16 mouse cellular contexts compared by ENCODE assay signal in the genomic region with DNA sequence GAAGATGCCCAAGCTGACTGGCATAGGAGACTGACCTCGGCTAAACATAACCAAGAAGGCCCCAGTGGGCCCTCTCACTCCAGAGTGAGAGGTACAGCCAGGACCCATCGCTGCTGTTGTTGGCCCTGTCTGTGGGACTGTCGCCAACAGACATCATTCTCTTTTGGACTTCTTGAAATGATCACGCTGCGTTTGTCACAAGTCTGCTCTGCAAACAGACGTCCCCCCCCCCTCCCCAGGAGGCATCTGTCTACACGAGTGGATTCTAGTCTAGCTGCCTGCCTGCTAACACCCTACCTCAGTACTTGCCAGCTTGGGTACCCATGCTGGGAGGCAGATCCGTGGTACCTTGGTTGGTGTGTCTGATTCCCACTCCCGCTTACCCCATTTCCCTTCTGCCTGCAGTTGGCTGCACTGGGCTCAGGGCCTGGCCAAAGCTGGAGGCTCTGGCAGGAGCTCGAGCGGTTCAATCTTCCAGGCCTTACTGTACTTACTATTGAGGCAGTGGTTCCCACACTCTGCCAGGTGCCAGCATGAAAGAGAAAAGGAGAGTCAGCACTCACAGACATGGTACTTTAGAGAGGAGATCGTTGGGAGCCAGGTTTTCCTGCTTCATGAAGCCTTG.
DNase-seq lines count a peak whose midpoint lies in the region; ATAC-seq lines count a peak whose summit lies in the region.
"Had no signal": no experiment of that assay in that cellular context is flagged by ENCODE, and none has a peak within 500 bp of the region (broad histone marks: within the 10 kb centered on the region; RNA-seq: fewer than 3 reads in every experiment).

No protein-coding gene starts in this region.

- ATAC-seq in hindbrain, embryonic 15.5 days (ENCODE audit: low FRiP score, low read depth): 0 out of 2 replicates have a peak, but pooled peaks have one; percentile 13
- ATAC-seq in hindbrain, embryonic 11.5 days (ENCODE audit: low FRiP score): no peak
- no peak for ATAC-seq in heart, embryonic 15.5 days (replicated peaks; ENCODE audit: insufficient number of reproducible peaks, insufficient read depth, low FRiP score, low read depth)
- no peak for ATAC-seq in intestine, embryonic 15.5 days
- ATAC-seq in liver, embryonic 12.5 days: no peak
- ATAC-seq: Patski had no signal

- H3K27ac ChIP-seq in hindbrain, embryonic 15.5 days (replicated peaks): no peak overlapping the region
- no peak overlapping the region for H3K27ac ChIP-seq in hindbrain, embryonic 11.5 days (ENCODE audit: low read depth, low read length)
- H3K27ac ChIP-seq in heart, embryonic 15.5 days: peak overlapping the region; percentile 95
- no peak overlapping the region for H3K27ac ChIP-seq in intestine, embryonic 15.5 days
- H3K27ac ChIP-seq in liver, embryonic 12.5 days: no peak overlapping the region
- H3K27ac ChIP-seq: kidney, postnatal 0 days; liver, embryonic 15.5 days; neural tube, embryonic 13.5 days had no signal

- no peak overlapping the region for H3K4me2 ChIP-seq in hindbrain, embryonic 15.5 days
- H3K4me2 ChIP-seq in hindbrain, embryonic 11.5 days (replicated peaks; ENCODE audit: low read depth, low read length): no peak overlapping the region
- peak overlapping the region; percentile 61 for H3K4me2 ChIP-seq in heart, embryonic 15.5 days
- H3K4me2 ChIP-seq in intestine, embryonic 15.5 days (replicated peaks): no peak overlapping the region
- no peak overlapping the region for H3K4me2 ChIP-seq in liver, embryonic 12.5 days
- H3K4me2 ChIP-seq: liver, embryonic 15.5 days; neural tube, embryonic 13.5 days had no signal

- H3K36me3 ChIP-seq in hindbrain, embryonic 15.5 days: no peaks in the 10 kb centered on the region
- no peaks in the 10 kb centered on the region for H3K36me3 ChIP-seq in hindbrain, embryonic 11.5 days (ENCODE audit: control insufficient read depth, insufficient read depth, low read length)
- no peaks in the 10 kb centered on the region for H3K36me3 ChIP-seq in heart, embryonic 15.5 days
- H3K36me3 ChIP-seq in intestine, embryonic 15.5 days: no peaks in the 10 kb centered on the region
- H3K36me3 ChIP-seq in liver, embryonic 12.5 days: no peaks in the 10 kb centered on the region
- H3K36me3 ChIP-seq: liver, embryonic 15.5 days; neural tube, embryonic 13.5 days had no signal

- no peaks in the 10 kb centered on the region for H3K9me3 ChIP-seq in hindbrain, embryonic 15.5 days
- H3K9me3 ChIP-seq in hindbrain, embryonic 11.5 days (ENCODE audit: control insufficient read depth, low read length): no peaks in the 10 kb centered on the region
- no peaks in the 10 kb centered on the region for H3K9me3 ChIP-seq in heart, embryonic 15.5 days (replicated peaks)
- H3K9me3 ChIP-seq in intestine, embryonic 15.5 days: no peaks in the 10 kb centered on the region
- no peaks in the 10 kb centered on the region for H3K9me3 ChIP-seq in liver, embryonic 12.5 days (replicated peaks)
- H3K9me3 ChIP-seq: liver, embryonic 15.5 days; neural tube, embryonic 13.5 days had no signal

- H3K27me3 ChIP-seq in hindbrain, embryonic 15.5 days: no peaks in the 10 kb centered on the region
- no peaks in the 10 kb centered on the region for H3K27me3 ChIP-seq in hindbrain, embryonic 11.5 days (ENCODE audit: control insufficient read depth, insufficient read depth, low read length)
- no peaks in the 10 kb centered on the region for H3K27me3 ChIP-seq in heart, embryonic 15.5 days
- no peaks in the 10 kb centered on the region; the same call in 1 of the 2 replicates for H3K27me3 ChIP-seq in intestine, embryonic 15.5 days (replicated peaks)
- H3K27me3 ChIP-seq in liver, embryonic 12.5 days (replicated peaks): peaks cover 69% of the 10 kb centered on the region
- H3K27me3 ChIP-seq: neural tube, embryonic 13.5 days; Patski had no signal

- no peak overlapping the region for H3K9ac ChIP-seq in hindbrain, embryonic 15.5 days
- no peak overlapping the region for H3K9ac ChIP-seq in hindbrain, embryonic 11.5 days (ENCODE audit: low read depth, low read length)
- 0 out of 2 replicates have a peak overlapping the region, but pooled peaks have one; percentile 31 for H3K9ac ChIP-seq in heart, embryonic 15.5 days
- H3K9ac ChIP-seq in intestine, embryonic 15.5 days: no peak overlapping the region
- no peak overlapping the region for H3K9ac ChIP-seq in liver, embryonic 12.5 days
- H3K9ac ChIP-seq: liver, embryonic 15.5 days; neural tube, embryonic 13.5 days had no signal

- peak; percentile 29 for DNase-seq in adrenal gland, postnatal 14 days
- DNase-seq in adrenal gland, adult 18-20 months (ENCODE audit: low spot score in 2 of 2): no peak
- no peak for DNase-seq in hindbrain, embryonic 11.5 days (ENCODE audit: low spot score)
- DNase-seq in adipocyte (ENCODE audit: low spot score): peak; percentile 61
- DNase-seq: adrenal gland, postnatal 10 days; midbrain, embryonic 14.5 days; retina, postnatal 1 day; spleen, adult 18-20 months had no signal

- peaks cover 11% of the 10 kb centered on the region for H3K4me1 ChIP-seq in hindbrain, embryonic 15.5 days (replicated peaks)
- H3K4me1 ChIP-seq in hindbrain, embryonic 11.5 days (replicated peaks; ENCODE audit: control insufficient read depth, insufficient read depth, low read length): no peaks in the 10 kb centered on the region; the same call in 1 of the 2 replicates
- peaks cover 40% of the 10 kb centered on the region for H3K4me1 ChIP-seq in heart, embryonic 15.5 days (replicated peaks)
- no peaks in the 10 kb centered on the region for H3K4me1 ChIP-seq in intestine, embryonic 15.5 days (replicated peaks)
- no peaks in the 10 kb centered on the region for H3K4me1 ChIP-seq in liver, embryonic 12.5 days
- H3K4me1 ChIP-seq: liver, embryonic 15.5 days had no signal

- H3K4me3 ChIP-seq in hindbrain, embryonic 15.5 days: no peak overlapping the region
- H3K4me3 ChIP-seq in hindbrain, embryonic 11.5 days (ENCODE audit: low read depth, low read length): no peak overlapping the region
- peak overlapping the region; percentile 34; the same call in 1 of the 2 replicates for H3K4me3 ChIP-seq in heart, embryonic 15.5 days
- H3K4me3 ChIP-seq in intestine, embryonic 15.5 days (replicated peaks): no peak overlapping the region
- H3K4me3 ChIP-seq in liver, embryonic 12.5 days: no peak overlapping the region
- H3K4me3 ChIP-seq: liver, embryonic 15.5 days; neural tube, embryonic 13.5 days had no signal

- WGBS in hindbrain, embryonic 15.5 days: 68% methylated on average over 12 of the region's 12 CpGs
- WGBS in hindbrain, embryonic 11.5 days: 78% methylated on average over 12 of the region's 12 CpGs
- WGBS in heart, embryonic 15.5 days: 42% methylated on average over 12 of the region's 12 CpGs
- WGBS in intestine, embryonic 15.5 days: 65% methylated on average over 12 of the region's 12 CpGs
- WGBS in liver, embryonic 12.5 days (ENCODE audit: insufficient replicate concordance): 60% methylated on average over 12 of the region's 12 CpGs

Comparison
In these comparisons a context has a peak if more than half of its experiments do, and no peak if none do; other contexts are left out.
1. DNase-seq: peak in adrenal gland, postnatal 14 days (single experiment) and adipocyte (single experiment); none in adrenal gland, adult 18-20 months (0 of 2) and hindbrain, embryonic 11.5 days (single experiment).